Mouse (Mus musculus): ENCODE data around the gene P2ry14. TPM values are rescaled to one million over a fixed set of nuclear protein-coding genes. Genes with fewer than 3 reads are reported as not detected.
"Not testable (repeated sequence)": the region's sequence is repeated elsewhere in the genome, so short reads cannot be mapped to it uniquely, and the experiment has no call there.

P2ry14 gene
- total and polyA plus RNA-seq, 3 experiments: 0.08 to 0.13 TPM; not detected in 1

DNA sequence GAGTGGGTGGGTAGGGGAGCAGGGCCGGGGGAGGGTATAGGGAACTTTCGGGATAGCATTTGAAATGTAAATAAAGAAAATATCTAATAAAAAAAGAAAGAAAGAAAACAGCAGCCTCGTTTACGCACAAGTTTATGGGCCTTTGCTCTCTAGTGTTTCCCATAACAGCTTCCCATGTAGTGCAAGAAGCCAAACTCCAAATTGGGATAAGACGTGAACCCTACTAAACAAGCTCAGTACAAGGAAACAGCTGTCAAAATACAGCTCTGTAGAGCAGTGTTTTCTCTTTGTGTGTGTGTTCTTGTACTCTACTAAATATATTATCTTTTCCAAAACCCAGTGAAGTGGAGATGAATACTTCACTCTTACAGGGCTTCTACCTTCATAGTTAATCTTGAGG lies 8.2 kb downstream of the P2ry14 start:
- H3K9ac ChIP-seq (ENCODE audit: control insufficient read depth, low read depth, low read length, poor library complexity, severe bottlenecking): no peak overlapping the region
- no peaks in the 10 kb centered on the region; a peak in 1 of 4 replicates for H3K27me3 ChIP-seq (ENCODE audit: control insufficient read depth in 1 of 2, insufficient read depth in 2 of 2, low read length in 2 of 2)
- peaks cover 0 to 21% of the 10 kb centered on the region in 2 experiments; a peak in 2 of 4 replicates for H3K36me3 ChIP-seq (ENCODE audit: control insufficient read depth in 1 of 2, insufficient read depth in 2 of 2, low read length in 2 of 2)
- no peak for DNase-seq (ENCODE audit: low read depth, low spot score)
- H3K27ac ChIP-seq (ENCODE audit: control insufficient read depth, low read depth, low read length): no peak overlapping the region
- no peak overlapping the region for H3K4me3 ChIP-seq (ENCODE audit: control insufficient read depth in 1 of 2, insufficient read depth in 1 of 2, low read depth in 2 of 2, low read length in 2 of 2)
- peaks cover 4 to 13% of the 10 kb centered on the region in 2 experiments for H3K4me1 ChIP-seq (ENCODE audit: control insufficient read depth in 1 of 2, insufficient read depth in 2 of 2, low read length in 2 of 2)
- H3K9me3 ChIP-seq (replicated peaks; ENCODE audit: insufficient read depth, low read length): no peaks in the 10 kb centered on the region
- H3K79me2 ChIP-seq (ENCODE audit: control insufficient read depth, insufficient read depth, low read length, poor library complexity): no peaks in the 10 kb centered on the region
- no peak for TF ChIP-seq HCFC1 (IDR thresholded peaks at IDR 0.05; ENCODE audit: low read depth, low read length)
- TF ChIP-seq GATA1 (IDR thresholded peaks at IDR 0.05; ENCODE audit: low read depth, low read length): peak; percentile 36; the same call in 1 of the 2 replicates

DNA sequence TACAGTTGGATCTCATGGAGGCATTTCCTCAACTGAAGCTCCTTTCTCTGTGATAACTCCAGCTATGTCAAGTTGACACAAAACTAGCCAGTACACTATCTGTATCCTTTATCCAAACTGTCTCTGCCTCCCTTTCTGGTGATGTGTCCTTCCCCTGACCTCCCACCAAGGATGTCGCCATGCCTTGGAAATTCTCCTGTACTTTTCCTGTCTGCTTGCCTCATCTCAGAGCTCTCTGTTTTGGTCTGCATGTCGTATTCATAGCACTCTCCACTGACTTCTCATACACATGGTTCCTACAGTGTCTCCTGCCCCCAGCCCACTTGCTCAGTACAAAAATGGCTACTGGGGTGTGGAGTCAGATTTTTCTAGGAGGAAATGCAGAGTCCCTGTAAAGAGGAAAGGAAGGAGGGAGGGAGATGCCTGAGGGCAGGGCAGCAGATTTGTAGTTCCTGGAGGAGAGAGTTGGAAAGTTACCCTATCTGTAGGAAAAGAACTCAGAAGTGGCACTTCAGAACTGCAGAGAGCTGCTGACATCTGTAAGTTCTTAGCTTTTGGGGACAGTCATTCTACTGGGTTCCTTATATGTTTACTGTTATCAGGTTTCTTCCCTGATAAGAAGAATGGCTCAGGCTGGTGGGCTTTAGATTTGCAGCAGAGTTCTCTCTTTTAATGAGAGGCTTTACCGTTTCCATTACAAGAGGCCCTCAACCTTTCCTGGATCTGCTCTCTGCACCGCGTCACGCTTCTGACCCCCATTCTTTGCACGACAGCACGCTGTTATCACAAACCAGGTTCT lies 11.7 kb downstream of the P2ry14 start:
- no peaks in the 10 kb centered on the region for H3K9me3 ChIP-seq (replicated peaks; ENCODE audit: insufficient read depth, low read length)
- no peaks in the 10 kb centered on the region for H3K79me2 ChIP-seq (ENCODE audit: control insufficient read depth, insufficient read depth, low read length, poor library complexity)
- no peak overlapping the region for H3K27ac ChIP-seq (ENCODE audit: control insufficient read depth, low read depth, low read length)
- DNase-seq (ENCODE audit: low read depth, low spot score): no peak
- H3K9ac ChIP-seq (ENCODE audit: control insufficient read depth, low read depth, low read length, poor library complexity, severe bottlenecking): no peak overlapping the region
- peaks cover 0 to 8% of the 10 kb centered on the region in 2 experiments; a peak in 2 of 4 replicates for H3K4me1 ChIP-seq (ENCODE audit: control insufficient read depth in 1 of 2, insufficient read depth in 2 of 2, low read length in 2 of 2)
- H3K27me3 ChIP-seq (ENCODE audit: control insufficient read depth in 1 of 2, insufficient read depth in 2 of 2, low read length in 2 of 2): no peaks in the 10 kb centered on the region
- no peak overlapping the region for H3K4me3 ChIP-seq (ENCODE audit: control insufficient read depth in 1 of 2, insufficient read depth in 1 of 2, low read depth in 2 of 2, low read length in 2 of 2)
- TF ChIP-seq BHLHE40 (IDR thresholded peaks at IDR 0.05; ENCODE audit: borderline replicate concordance, low read depth, low read length) (no peak), MEF2A (IDR thresholded peaks at IDR 0.05; ENCODE audit: extremely low read depth, insufficient replicate concordance, low read depth, low read length, poor library complexity, severe bottlenecking) (no peak), ZNF384 (IDR thresholded peaks at IDR 0.05; ENCODE audit: low read depth, low read length) (no peak), EP300 (IDR thresholded peaks at IDR 0.05; ENCODE audit: low read depth in 1 of 2, low read length in 2 of 2) (peak; percentile 14 to 50; a peak in 1 of 4 replicates), GATA1 (IDR thresholded peaks at IDR 0.05; ENCODE audit: low read depth, low read length) (peak; percentile 81), SIN3A (IDR thresholded peaks at IDR 0.05; ENCODE audit: low read length) (no peak), ZC3H11A (IDR thresholded peaks at IDR 0.05; ENCODE audit: low read depth, low read length) (no peak), MYC (IDR thresholded peaks at IDR 0.05; ENCODE audit: low read depth, low read length) (no peak), RCOR1 (IDR thresholded peaks at IDR 0.05; ENCODE audit: low read depth, low read length) (peak; percentile 51; the same call in 1 of the 2 replicates), TCF12 (IDR thresholded peaks at IDR 0.05; ENCODE audit: low read depth, low read length) (peak; percentile 24; the same call in 1 of the 2 replicates), TAL1 (IDR thresholded peaks at IDR 0.05; ENCODE audit: low read length) (no peak)
- peaks cover 0 to 12% of the 10 kb centered on the region in 2 experiments; a peak in 2 of 4 replicates for H3K36me3 ChIP-seq (ENCODE audit: control insufficient read depth in 1 of 2, insufficient read depth in 2 of 2, low read length in 2 of 2)

DNA sequence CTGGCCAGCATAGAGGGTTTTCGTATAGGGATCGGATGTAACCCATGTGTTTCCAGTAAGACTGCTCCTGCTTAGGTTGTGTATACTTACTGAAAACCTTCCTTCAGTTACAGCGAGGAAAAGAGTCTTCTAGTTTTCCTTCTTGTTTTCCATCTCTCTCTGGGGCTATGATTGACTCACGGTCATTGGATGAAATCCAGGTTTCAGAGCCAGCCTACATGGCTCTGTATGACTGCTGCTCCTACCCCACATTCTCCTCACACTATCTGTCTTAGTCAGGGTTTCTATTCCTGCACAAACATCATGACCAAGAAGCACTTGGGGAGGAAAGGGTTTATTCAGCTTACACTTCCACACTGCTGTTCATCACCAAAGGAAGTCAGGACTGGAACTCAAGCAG lies 12.5 kb downstream of the P2ry14 start:
- peaks cover 0 to 10% of the 10 kb centered on the region in 2 experiments; a peak in 2 of 4 replicates for H3K36me3 ChIP-seq (ENCODE audit: control insufficient read depth in 1 of 2, insufficient read depth in 2 of 2, low read length in 2 of 2)
- not testable (repeated sequence) for DNase-seq (ENCODE audit: low read depth, low spot score); H3K4me1 ChIP-seq (ENCODE audit: control insufficient read depth in 1 of 2, insufficient read depth in 2 of 2, low read length in 2 of 2); H3K4me3 ChIP-seq (ENCODE audit: control insufficient read depth in 1 of 2, insufficient read depth in 1 of 2, low read depth in 2 of 2, low read length in 2 of 2); H3K9ac ChIP-seq (ENCODE audit: control insufficient read depth, low read depth, low read length, poor library complexity, severe bottlenecking); H3K27me3 ChIP-seq (ENCODE audit: control insufficient read depth in 1 of 2, insufficient read depth in 2 of 2, low read length in 2 of 2); H3K9me3 ChIP-seq (replicated peaks; ENCODE audit: insufficient read depth, low read length); H3K27ac ChIP-seq (ENCODE audit: control insufficient read depth, low read depth, low read length); H3K79me2 ChIP-seq (ENCODE audit: control insufficient read depth, insufficient read depth, low read length, poor library complexity)
